Mouse (Mus musculus): ENCODE results near the gene Il2rb.

DNA sequence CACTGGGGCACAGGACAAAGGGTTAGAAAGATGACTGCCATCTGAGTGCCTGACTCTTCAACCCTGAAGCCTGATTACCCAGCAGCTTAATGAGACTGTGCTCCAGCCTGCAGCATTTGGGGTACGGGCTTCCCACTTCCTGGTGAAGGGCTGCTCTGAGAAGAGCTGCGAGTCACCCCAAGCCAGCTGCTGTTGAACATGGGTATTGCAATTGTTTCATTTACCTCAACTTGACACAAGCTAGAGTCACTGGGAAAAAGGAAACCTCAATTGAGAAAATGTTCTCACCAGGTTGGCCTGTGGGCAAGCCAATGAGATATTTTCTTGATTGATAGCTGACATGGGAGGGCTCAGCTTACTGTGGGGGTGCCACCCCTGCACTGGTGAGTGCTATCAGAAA is 32.1 kb downstream of the Il2rb start:
- TF ChIP-seq SMC3 (IDR thresholded peaks at IDR 0.05; ENCODE audit: low read depth, low read length) (no peak), CTCF (IDR thresholded peaks at IDR 0.05 in 2 of 3, conservative IDR thresholded peaks at IDR 0.05 in 1 of 3; ENCODE audit: control insufficient read depth in 1 of 3, insufficient read depth in 1 of 3, low read depth in 2 of 3, low read length in 3 of 3, poor library complexity in 1 of 3, severe bottlenecking in 1 of 3) (peak in 1 of 3 experiments; percentile 0; a peak in 1 of 6 replicates), KAT2A (conservative IDR thresholded peaks at IDR 0.05; ENCODE audit: low read depth, low read length) (no peak)

All from MEL (cell line).